ENCODE assay signal across 22 mouse cellular contexts in genomic region chr8:119722348-119722747, GRCm38 (mm10). TPM values are rescaled to one million over a fixed set of nuclear protein-coding genes. Genes with fewer than 3 reads are reported as not detected.
DNase-seq lines count a peak whose midpoint lies in the region; ATAC-seq and TF ChIP-seq lines count a peak whose summit lies in the region.
"Had no signal": no experiment of that assay in that cellular context is flagged by ENCODE, and none has a peak within 500 bp of the region (broad histone marks: within the 10 kb centered on the region; RNA-seq: fewer than 3 reads in every experiment).

No protein-coding gene starts in this region.

- H3K27me3 ChIP-seq in MEL (ENCODE audit: control insufficient read depth in 1 of 2, insufficient read depth in 2 of 2, low read length in 2 of 2) = no peaks in the 10 kb centered on the region; a peak in 1 of 4 replicates
- no peaks in the 10 kb centered on the region for H3K27me3 ChIP-seq in forebrain, embryonic 12.5 days
- H3K27me3 ChIP-seq: embryonic facial prominence, embryonic 12.5 days; Patski had no signal

- ATAC-seq in forebrain, embryonic 12.5 days (ENCODE audit: low FRiP score) = no peak
- ATAC-seq: CD4-positive, CD25-positive, alpha-beta regulatory T cell, adult 4 months; forebrain, embryonic 14.5 days; forebrain, embryonic 16.5 days; Patski had no signal

- H3K4me1 ChIP-seq in MEL (ENCODE audit: control insufficient read depth in 1 of 2, insufficient read depth in 2 of 2, low read length in 2 of 2) = peaks cover 8 to 26% of the 10 kb centered on the region in 2 experiments
- H3K4me1 ChIP-seq in forebrain, embryonic 12.5 days = no peaks in the 10 kb centered on the region
- H3K4me1 ChIP-seq: embryonic facial prominence, embryonic 12.5 days had no signal

- H3K79me2 ChIP-seq in MEL (ENCODE audit: control insufficient read depth, insufficient read depth, low read length, poor library complexity) = no peaks in the 10 kb centered on the region

- H3K27ac ChIP-seq in MEL (ENCODE audit: control insufficient read depth, low read depth, low read length) = no peak overlapping the region
- no peak overlapping the region for H3K27ac ChIP-seq in forebrain, embryonic 12.5 days
- H3K27ac ChIP-seq: embryonic facial prominence, embryonic 10.5 days; embryonic facial prominence, embryonic 12.5 days had no signal

- TF ChIP-seq CTCF in MEL (IDR thresholded peaks at IDR 0.05 in 2 of 3, conservative IDR thresholded peaks at IDR 0.05 in 1 of 3; ENCODE audit: control insufficient read depth in 1 of 3, insufficient read depth in 1 of 3, low read depth in 2 of 3, low read length in 3 of 3, poor library complexity in 1 of 3, severe bottlenecking in 1 of 3) = no peak

- DNase-seq in A20 (ENCODE audit: low read depth, low spot score) (peak; percentile 10), MEL (ENCODE audit: low read depth, low spot score) (peak; percentile 79), R1 (ENCODE audit: low read depth, low spot score) (peak; percentile 41)
- DNase-seq in lung, postnatal 4 days = no peak
- DNase-seq: adrenal gland, adult 8-10 months; adrenal gland, postnatal 14 days; adrenal gland, postnatal 36 days; B cell, adult 2 months; cerebellum, adult 11-12 months; cerebellum, adult 2 months; cerebellum, adult 9-10 months; cerebellum, postnatal 10 days; cerebellum, postnatal 25 days had no signal

- H3K9me3 ChIP-seq in MEL (replicated peaks; ENCODE audit: insufficient read depth, low read length) = no peaks in the 10 kb centered on the region
- H3K9me3 ChIP-seq in forebrain, embryonic 12.5 days = no peaks in the 10 kb centered on the region
- H3K9me3 ChIP-seq: embryonic facial prominence, embryonic 10.5 days; embryonic facial prominence, embryonic 12.5 days; G1E had no signal

- peak overlapping the region; percentile 6 to 21; a peak in 2 of 4 replicates for H3K4me3 ChIP-seq in MEL (ENCODE audit: control insufficient read depth in 1 of 2, insufficient read depth in 1 of 2, low read depth in 2 of 2, low read length in 2 of 2)
- H3K4me3 ChIP-seq in forebrain, embryonic 12.5 days (replicated peaks) = no peak overlapping the region
- H3K4me3 ChIP-seq: embryonic facial prominence, embryonic 10.5 days; embryonic facial prominence, embryonic 12.5 days had no signal

- H3K4me2 ChIP-seq in forebrain, embryonic 12.5 days = no peak overlapping the region
- H3K4me2 ChIP-seq: embryonic facial prominence, embryonic 12.5 days had no signal

- TF ChIP-seq RAD21 in MEL (IDR thresholded peaks at IDR 0.05; ENCODE audit: low read depth, low read length) = no peak

- WGBS in forebrain, embryonic 12.5 days = 64% methylated on average over 6 of the region's 6 CpGs

- peaks cover 0 to 10% of the 10 kb centered on the region in 2 experiments; a peak in 2 of 4 replicates for H3K36me3 ChIP-seq in MEL (ENCODE audit: control insufficient read depth in 1 of 2, insufficient read depth in 2 of 2, low read length in 2 of 2)
- no peaks in the 10 kb centered on the region for H3K36me3 ChIP-seq in forebrain, embryonic 12.5 days (replicated peaks)
- H3K36me3 ChIP-seq: embryonic facial prominence, embryonic 10.5 days; embryonic facial prominence, embryonic 12.5 days; G1E had no signal

- TF ChIP-seq POLR2A in MEL (IDR thresholded peaks at IDR 0.05; ENCODE audit: control insufficient read depth in 1 of 2, insufficient read depth in 1 of 2, low read depth in 1 of 2, low read length in 2 of 2, poor library complexity in 1 of 2) = no peak

- H3K9ac ChIP-seq in MEL (ENCODE audit: control insufficient read depth, low read depth, low read length, poor library complexity, severe bottlenecking) = no peak overlapping the region
- H3K9ac ChIP-seq in forebrain, embryonic 12.5 days = no peak overlapping the region
- H3K9ac ChIP-seq: embryonic facial prominence, embryonic 12.5 days had no signal

- no peak for TF ChIP-seq EP300 in MEL (IDR thresholded peaks at IDR 0.05; ENCODE audit: low read depth in 1 of 2, low read length in 2 of 2)

TF ChIP-seq in MEL, 35 proteins besides CTCF, POLR2A, EP300 and RAD21:
- TF ChIP-seq HCFC1 (IDR thresholded peaks at IDR 0.05; ENCODE audit: low read depth, low read length) (peak; percentile 20; the same call in 1 of the 2 replicates), UBTF (IDR thresholded peaks at IDR 0.05; ENCODE audit: borderline replicate concordance, insufficient read depth, low read depth, low read length) (no peak), MAX (IDR thresholded peaks at IDR 0.05; ENCODE audit: low read length) (peak; percentile 65)

RNA-seq across cellular contexts. Expression of gene Atp2c2, which starts 22.5 kb away (rescaled TPM):
- total RNA-seq in MEL (2012; rRNA removed) = 0.27 and 0.33 TPM in 2 replicates
- under 1 TPM in 1 of 2 experiments, not detected in 1; 0.58 TPM for polyA plus RNA-seq in MEL (2012; ENCODE audit: insufficient read depth in 1 of 2, insufficient read length in 2 of 2, low read depth in 1 of 2, low replicate concordance in 2 of 2, missing spikeins in 1 of 2)
- 0.26 and 0.87 TPM in 2 replicates for polyA plus RNA-seq in forebrain, embryonic 12.5 days (2016; fragmentation: Nextera tagmentation; extraction: Ambion mirVana)
- total RNA-seq: CH12.LX, G1E had no signal
- polyA plus RNA-seq: G1E had no signal

RNA-seq across cellular contexts. Expression of gene Tldc1, which starts 55.9 kb away (rescaled TPM):
- 13.4 and 16.4 TPM in 2 replicates for total RNA-seq in MEL (2012; rRNA removed)
- 10 to 100 TPM in 1 of 2 experiments, not detected in 1; 16.1 TPM for polyA plus RNA-seq in MEL (2012; ENCODE audit: insufficient read depth in 1 of 2, insufficient read length in 2 of 2, low read depth in 1 of 2, low replicate concordance in 2 of 2, missing spikeins in 1 of 2)
- 10.9 and 12.7 TPM in 2 replicates for polyA plus RNA-seq in forebrain, embryonic 12.5 days (2016; fragmentation: Nextera tagmentation; extraction: Ambion mirVana)

RNA-seq across cellular contexts. Expression of gene Wfdc1, which starts 56.2 kb away (rescaled TPM):
- total RNA-seq in MEL (2012; rRNA removed) = not detected in 2 replicates
- polyA plus RNA-seq in MEL (2012; ENCODE audit: insufficient read depth in 1 of 2, insufficient read length in 2 of 2, low read depth in 1 of 2, low replicate concordance in 2 of 2, missing spikeins in 1 of 2) = not detected
- polyA plus RNA-seq in forebrain, embryonic 12.5 days (2016; fragmentation: Nextera tagmentation; extraction: Ambion mirVana) = 0.47 and 1.0 TPM in 2 replicates
- total RNA-seq: CH12.LX, G1E had no signal
- polyA plus RNA-seq: CD4-positive, CD25-positive, alpha-beta regulatory T cell, adult 4 months; G1E; Patski had no signal

Comparison
In these comparisons a context has a peak if more than half of its experiments do, and no peak if none do; other contexts are left out.
1. DNase-seq: peak in A20 (single experiment), MEL (single experiment) and R1 (single experiment); none in lung, postnatal 4 days (0 of 2).